Mouse (Mus musculus): ENCODE measurements around the gene Trpc1.
A peak's percentile ranks its signal among the peaks of the same experiment; 100 is the strongest.

Trpc1 gene

DNA sequence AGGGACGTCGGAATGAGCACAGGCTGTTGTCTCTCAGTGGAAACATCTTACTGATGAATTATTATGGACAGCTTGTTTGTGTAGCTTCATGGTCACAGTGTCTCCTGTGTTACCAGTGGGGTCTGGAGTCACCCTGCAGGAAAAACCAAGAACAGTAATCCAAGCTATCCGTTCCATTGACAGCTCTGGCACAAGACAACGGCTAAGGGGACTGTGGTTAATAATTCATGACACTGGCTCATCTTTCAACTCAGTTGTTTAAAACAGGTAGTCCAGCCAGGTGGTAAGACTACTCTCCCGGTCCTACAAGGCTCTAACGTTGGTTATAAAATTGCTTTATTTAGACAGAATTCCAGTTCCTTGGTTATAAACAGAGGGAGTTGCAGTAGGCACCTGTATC is 53.6 kb downstream of the Trpc1 start:
- no peak for DNase-seq (ENCODE audit: low spot score)

DNA sequence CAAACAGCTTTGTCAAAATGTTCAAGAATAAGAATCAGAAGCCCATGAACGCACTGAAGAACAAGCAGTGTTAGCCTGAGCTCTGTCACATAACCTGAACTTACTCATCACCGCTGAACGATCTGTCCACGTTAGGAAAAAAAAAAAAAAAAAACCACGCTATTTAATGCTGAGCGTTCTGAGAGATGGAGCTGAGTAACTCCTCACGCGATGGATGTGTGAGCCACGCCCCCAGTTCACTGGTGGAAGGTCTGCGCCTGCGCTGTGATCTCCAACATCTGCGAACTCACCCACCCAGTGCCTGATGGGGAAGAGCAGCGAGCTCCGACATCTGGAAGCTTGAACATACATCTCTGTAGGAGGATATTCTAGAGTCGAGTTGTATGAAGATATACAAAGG is 55.2 kb downstream of the Trpc1 start:
- DNase-seq (ENCODE audit: low spot score): no peak

DNA sequence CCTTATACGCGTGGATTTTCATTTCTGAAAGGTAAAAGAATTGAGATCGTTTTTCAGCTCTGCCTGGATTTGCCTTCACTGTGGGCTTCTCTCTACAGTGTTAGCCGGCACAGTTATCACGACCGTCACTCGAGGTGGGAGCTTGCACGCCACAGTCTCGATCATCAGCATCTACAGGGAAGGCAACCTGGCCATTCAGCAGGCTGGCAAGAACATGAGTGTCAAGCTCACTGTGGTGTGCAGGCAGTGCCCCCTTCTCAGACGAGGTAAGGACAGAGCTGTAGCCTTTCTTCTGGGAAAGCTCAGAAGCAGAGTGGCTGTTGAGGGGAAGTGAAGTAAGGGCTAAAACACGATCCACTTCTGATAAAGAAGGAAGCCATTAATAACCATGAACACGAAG is 55.6 kb downstream of the Trpc1 start:
- no peak for DNase-seq (ENCODE audit: low spot score)

DNA sequence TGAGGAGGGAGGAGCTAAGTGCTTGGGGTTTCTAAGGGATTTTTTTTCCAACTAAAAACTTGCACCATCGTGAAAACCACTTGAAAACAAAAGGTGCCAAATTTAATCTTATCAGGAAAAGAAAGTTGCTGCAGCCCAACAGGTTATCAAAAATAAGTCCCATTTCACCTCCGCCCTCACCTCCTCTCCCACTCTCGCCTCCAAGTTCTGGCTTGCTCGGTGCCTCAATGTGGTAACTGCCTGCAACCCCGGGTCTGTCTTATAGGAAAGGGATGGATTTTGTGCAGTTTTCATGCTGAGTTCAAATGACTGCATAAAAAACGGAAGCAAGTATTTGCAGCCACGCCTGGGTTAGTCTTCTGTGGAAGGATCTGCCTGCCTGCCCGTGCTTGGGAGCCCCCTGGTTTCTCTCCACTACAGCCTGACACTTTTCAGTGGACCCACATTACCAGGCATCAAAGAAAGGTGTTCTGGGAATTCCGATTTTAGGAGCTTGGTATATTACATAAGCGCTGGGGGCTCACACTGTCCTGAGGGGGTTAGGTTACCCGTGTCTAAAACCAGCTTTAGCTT is 56.6 kb downstream of the Trpc1 start:
- DNase-seq (ENCODE audit: low spot score): no peak

DNA sequence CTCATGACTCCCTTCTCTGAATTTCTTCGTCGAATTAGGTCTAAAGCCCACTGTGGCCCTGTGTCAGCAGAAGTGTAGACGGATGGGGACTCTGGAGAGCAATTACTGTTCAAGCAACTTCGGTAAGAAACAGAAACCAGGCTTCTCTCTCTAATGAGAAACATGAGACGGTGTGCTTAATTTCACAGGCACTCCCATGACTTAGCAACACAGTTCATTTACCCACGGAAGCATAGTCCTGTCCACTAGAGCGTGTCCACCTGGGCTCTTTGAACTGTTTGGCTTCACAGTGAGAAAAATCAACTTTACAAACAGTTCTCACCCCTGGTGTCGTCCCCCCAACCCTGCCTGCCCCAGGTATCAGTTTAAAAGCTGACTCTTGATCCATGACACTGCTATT is 57.4 kb downstream of the Trpc1 start:
- DNase-seq (ENCODE audit: low spot score): no peak

DNA sequence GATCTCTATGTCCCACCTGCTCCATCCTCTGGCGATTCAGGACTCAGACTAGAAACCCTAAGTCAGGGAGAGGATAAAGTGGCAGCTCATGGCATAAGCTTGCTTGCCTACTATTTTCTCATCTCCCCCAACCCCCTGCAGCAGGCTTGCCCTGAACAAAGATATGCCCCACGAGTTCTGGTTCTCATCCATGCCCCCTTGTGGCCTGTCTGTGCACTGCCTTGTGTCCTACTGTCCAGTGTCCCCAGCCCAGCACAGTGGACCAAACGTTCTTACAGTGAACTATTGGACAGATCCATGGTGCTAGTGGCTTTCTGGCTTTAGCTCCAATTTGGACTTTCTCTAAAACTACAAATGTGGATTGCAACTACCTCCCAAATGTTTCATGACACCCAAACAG is 62.1 kb downstream of the Trpc1 start:
- DNase-seq (ENCODE audit: low spot score): peak; percentile 31

DNA sequence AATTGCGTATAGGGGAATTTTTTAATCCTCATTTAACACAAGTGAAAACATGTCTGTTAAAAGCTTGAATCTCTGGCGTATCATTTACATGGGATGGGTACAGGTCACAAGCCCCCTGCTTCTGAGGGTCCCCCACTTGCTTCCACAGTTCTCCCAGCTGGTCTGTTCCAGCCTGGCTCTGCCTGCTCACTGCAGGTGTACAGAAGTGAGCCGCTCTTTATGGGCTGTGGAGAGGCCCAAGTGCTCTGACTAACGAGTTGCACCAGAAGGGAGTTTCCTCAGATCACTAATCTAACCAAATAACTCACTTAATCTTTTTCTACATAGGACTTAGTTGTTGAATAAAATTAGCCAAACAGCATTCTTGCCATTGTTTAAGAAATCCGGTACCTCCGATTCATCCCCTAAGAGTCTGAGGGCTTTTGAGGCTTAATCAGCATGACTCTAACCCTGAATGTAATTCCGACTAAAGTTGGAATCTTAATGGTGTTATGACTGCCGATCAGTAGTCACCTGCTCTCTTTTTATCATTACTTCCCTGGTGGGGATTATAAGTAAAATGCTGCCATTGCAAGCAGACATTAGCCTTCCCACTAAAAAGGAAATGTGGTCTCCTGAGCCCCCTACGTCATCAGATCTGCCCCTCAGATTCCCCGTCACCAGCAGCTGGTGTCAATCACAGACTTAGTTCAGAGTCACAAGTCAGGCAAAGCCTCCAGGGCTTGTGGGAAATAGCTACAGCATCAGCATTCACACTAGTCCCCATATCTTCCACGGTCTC is 64.3 kb downstream of the Trpc1 start:
- DNase-seq (ENCODE audit: low spot score): peak; percentile 48

DNA sequence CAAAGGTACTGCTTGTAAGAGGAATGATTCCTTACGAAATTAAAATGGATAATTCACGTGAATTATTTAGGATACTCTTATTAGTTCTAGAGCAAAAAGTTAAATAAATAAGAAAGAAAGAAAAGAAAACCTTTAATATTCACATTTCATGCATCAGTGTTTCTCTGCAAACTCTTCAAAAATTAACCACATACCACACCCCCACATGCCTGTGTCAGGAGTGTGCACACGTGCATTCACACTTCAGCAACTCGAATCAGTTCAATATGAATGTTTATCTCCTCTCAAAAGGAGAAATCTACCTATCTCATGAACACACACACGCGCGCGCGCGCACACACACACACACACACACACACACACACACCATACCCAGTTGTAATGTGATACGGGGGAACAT is 69.5 kb downstream of the Trpc1 start:
- DNase-seq (ENCODE audit: low spot score): no peak

DNA sequence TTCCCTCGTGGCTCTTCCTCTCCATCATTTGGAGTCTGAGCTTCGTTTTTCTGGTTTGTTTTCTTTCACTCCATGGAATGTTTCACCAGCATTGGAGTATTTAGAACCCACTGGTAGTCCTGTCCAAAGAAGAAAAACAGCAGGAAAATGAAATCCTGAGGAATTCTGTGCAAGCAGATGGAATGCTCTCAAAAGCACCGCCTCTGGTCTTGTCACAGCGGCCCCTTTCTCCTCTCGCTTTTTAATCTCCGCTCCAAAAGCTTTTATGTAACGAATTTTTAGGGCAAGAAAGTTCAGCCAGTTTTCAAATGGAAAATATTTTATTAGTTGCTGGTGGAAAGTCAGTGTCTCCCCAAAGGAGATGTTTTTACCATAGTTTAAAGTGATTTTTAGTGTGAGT is 70.2 kb downstream of the Trpc1 start:
- DNase-seq (ENCODE audit: low spot score): no peak

DNA sequence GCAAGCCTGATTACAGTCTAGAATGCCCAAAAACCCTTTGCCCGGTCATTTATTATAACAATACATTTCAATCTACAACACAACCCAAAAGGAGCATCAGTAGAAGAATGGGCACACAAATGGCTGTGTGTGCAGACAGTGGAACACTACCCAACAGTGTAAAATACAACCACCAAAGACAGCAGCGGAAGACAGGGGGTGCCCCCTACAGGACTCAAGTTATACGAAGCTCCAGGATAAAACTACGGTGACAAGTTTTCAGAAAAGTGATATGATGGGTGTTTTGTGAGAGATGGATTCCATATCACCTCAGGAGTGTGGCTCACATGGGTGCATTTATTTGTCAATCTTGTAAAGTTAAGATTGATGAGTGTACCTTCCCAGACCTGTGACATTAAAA is 74.2 kb downstream of the Trpc1 start:
- DNase-seq (ENCODE audit: low spot score): no peak

DNA sequence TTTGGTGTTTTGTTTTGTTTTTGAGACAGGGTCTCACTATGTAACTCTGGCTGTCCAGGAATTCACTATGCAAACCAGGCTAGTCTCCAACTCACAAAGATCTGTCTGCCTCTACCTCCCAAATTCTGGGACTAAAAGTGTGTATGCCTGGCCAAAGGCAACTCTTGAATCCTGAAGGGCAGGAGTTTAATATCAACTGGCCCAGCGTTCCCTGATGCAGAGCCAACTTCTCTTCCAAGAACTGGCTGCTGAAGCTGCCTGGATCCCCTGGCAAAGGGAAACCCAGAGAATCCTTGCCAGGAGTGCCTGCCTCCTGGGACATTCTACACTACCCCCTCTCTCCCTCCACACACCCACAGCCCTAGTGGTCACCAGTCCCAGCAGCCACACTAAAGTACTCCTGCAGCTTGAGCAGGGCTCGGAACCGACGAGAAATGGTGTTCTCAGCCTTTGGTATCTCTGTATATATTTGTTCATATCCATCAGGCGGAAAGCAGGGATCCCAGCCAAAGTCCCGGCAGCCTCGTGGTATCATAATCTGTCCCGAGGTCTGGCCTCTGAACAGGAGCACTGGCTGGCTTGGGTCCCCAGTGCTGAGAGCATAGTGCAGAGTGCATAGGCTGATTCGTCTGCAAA is 75.0 kb downstream of the Trpc1 start:
- DNase-seq (ENCODE audit: low spot score): no peak

DNA sequence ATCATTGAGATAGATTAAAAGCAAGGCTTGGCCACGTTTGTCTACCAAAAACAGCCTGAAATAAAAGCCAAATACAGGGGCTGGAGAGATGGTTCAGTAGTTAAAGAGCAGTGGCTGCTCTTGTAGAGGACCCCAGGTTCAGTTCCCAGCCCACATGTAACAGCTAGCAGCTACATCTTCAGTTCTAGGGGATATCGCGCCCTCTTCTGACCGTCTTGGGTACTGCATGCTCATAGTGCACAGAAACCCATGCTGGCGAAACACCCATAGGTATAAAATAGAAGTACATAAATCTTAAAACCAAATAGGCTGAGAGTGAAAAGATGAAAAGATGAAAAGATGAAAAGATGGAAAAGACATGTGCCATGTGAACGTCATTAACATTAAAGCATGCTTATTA is 77.4 kb downstream of the Trpc1 start:
- DNase-seq (ENCODE audit: low spot score): no peak

DNA sequence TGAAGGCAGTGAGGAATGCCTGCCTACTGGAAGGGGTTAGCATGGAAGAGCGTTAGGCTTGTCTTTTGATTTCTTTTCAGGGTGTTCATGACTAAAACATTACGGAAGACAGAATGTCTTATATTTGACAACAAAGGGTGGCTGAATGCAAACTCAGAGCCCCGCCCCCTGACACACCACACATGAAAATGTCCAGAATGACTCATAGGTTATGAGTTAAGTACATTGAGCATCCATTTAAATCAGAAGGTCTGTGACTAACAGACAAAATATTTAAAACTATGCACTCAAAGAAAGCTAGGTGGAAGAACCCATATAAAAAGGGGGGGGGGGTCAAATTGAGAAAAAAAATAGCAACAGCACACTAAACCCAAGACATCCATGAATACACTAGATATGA is 77.8 kb downstream of the Trpc1 start:
- no peak for DNase-seq (ENCODE audit: low spot score)

DNA sequence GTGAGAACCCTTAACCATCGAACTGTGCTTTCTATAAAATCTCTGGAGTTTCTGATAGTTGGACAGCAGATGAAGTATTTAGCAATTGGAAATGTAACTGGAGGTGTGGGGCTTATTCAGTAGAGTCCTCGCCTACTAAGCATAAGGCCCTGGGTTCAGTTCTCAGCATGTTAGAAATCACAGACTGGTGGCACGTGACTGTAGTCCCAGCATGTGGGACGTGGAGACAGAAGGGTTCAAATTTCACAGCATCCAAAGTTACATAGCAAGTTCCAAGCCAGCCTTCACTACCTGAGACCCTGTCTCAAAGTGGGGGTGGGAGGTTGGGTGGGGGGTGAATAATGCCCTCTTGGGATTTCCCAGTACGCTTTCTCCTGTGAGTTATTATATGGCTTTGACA is 81.9 kb downstream of the Trpc1 start:
- DNase-seq (ENCODE audit: low spot score): peak; percentile 6

DNA sequence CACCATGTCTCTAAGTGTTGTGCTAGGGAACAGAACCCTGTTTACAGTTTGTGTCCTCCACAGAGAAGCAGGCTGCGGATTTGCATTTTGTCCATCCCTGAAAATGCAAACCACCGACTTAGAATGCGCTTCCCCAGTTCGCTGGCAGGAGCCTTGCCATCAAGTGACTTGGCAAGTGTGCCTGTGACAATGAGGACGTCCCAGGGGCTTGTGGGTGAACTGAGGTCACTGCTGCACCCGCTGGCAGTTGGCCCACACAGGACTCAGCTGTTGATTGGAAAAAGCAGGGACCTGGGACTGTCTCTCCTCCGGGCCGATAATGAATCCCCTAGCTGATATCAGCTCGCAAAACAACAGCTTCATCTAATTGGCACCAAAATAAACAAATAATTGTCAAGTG is 82.3 kb downstream of the Trpc1 start:
- no peak for DNase-seq (ENCODE audit: low spot score)

DNA sequence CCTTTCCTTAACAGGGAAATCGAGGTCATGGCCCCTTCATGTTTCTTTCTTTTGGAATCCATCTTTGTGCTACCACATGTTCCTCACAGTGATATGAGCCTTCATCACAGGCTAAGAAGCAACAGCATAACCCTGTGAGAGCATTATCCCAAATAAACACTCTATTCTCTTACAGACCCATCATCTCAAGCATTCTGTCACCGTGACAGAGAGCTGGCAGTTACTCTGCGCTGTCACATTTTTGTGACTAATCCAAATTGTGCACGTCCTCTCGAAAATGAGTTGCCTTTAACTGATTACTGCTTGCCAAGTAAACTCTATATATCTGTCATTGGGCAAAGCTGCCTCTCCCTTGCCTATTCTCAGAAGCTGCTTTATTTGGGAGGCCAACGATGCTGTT is 84.3 kb downstream of the Trpc1 start:
- no peak for DNase-seq (ENCODE audit: low spot score)

DNA sequence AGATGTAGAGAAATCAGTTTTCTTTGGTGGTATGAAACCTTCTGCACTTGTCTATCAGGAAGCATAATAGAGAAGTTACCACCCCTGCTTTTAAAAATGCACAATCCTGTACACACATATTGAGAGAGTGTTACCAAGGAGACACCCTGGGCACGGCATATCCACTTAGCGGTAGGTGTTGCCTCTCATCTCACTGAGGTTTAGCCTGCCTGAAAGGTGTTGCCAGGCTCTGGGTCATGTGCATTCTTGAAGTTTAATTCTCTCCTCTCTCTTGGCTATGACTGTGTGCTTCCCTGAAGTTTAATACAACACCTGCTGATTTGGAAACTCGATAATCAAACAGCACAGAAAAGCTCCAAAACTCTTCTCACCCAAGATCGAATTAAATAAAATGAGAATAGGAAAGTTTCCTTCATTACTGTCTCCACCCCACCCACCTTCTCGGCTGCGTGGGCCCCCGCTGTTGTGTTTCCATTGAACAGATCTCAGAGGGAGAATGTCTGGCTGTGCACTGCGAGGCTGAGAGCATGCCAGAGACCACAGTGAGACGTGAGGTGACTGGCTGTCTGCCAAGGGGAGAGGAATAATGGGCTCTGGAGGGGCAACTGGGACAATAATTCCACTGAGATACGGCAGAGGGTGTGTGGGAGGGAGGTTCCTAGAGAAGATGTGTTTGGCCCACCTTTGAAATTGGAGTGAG is 85.7 kb downstream of the Trpc1 start:
- no peak for DNase-seq (ENCODE audit: low spot score)

DNA sequence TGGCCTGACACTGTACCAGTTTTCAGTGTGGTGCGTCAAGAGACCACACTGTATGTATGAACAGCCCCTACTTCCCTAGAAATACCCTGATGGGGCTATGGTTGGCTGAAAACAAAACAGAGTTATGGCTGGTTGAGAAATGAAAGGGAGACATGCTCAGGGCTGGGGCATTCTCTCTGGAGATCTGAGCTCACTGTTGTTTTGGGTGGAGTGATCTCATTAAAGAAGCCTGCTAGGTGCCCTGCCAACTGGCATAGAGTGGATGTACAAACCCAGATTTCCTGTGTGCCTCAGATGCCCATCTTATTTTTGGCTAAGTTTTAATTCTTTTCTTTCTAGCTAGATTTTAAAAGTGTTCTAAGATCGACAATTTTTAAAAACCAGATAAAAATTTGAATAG is 92.2 kb downstream of the Trpc1 start:
- DNase-seq (ENCODE audit: low spot score): no peak
